Mouse (Mus musculus): Measurements from ENCODE around the gene Olfr1180. TPM values are rescaled to one million over a fixed set of nuclear protein-coding genes. Genes with fewer than 3 reads are reported as not detected.

The Olfr1180 gene
- polyA plus RNA-seq (2021; fragmentation: Nextera tagmentation): not detected in 2 replicates
- long read RNA-seq, experiment 1: 0 reads
- long read RNA-seq, experiment 2: 0 reads

GRCm38 (mm10) chr2:88419051-88419450 lies at the start of gene Olfr1180:
Gene Olfr1180 (minus strand): TSS chr2:88419151.

DNA sequence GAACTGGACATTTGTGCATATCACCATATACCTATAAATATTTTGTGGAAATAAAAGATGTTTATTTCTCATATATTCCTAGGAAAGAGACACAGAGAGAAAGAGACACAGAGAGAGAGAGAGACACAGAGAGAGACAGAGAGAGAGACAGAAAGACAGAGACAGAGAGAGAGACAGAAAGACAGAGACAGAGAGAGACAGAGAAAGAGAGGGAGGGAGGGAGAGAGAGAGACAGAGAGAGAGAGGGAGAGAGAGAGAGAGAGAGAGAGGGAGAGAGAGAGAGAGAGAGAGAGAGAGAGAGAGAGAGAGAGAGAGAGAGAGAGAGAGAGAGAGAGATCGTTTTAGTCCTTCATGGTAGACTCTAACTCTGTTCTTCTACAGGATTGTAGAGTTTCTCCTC lies 35.6 kb upstream of the Olfr1180 start, which contains the start of gene Olfr1183:
TSS of gene Olfr1183 (plus strand) at position 301 of the 400 bp plus-strand sequence.

DNA sequence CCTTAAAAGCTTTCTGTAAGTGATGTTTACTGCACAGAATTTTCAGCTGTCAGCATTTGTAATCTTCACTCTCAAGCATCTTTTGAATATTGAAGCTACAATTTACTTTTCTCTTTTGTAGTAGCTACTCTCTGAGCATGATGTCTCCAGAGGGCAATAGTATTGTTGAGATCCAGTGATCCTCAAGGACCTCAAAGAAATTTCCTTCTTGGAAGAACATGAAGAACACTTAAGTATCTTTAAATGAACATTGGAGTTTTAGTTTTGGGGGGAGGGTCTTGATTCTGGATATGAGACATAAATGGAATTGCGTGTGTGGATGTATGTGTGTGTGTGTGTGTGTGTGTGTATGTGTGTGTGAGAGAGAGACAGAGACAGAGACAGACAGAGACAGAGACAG lies 30.1 kb upstream of the Olfr1180 start, which contains the start of gene Gm13757:
TSS of gene Gm13757 (minus strand) at position 101 of the 400 bp plus-strand sequence.

DNA sequence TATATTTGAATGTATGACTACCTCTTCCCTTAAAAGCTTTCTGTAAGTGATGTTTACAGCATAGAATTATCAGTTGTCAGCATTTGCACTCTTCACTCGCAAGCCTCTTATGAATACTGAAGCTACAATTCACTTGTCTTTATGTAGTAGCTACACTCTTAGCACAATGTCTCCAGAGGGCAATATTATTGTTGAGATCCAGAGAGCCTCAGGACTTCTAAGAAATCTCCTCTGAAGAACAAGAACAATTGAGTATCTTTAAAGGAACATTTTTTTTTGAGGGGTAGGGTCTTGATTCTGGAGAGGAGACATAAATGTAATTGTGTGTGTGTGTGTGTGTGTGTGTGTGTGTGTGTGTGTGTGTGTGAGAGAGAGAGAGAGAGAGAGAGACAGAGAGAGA lies 7.1 kb upstream of the Olfr1180 start, which contains the start of gene Olfr1181:
TSS of gene Olfr1181 (minus strand) at position 101 of the 400 bp plus-strand sequence.

GRCm38 (mm10) chr2:88406353-88406752 lies 12.6 kb downstream of the Olfr1180 start, which contains the start of gene Olfr1179:
Gene Olfr1179 (minus strand): TSS chr2:88406453.

DNA sequence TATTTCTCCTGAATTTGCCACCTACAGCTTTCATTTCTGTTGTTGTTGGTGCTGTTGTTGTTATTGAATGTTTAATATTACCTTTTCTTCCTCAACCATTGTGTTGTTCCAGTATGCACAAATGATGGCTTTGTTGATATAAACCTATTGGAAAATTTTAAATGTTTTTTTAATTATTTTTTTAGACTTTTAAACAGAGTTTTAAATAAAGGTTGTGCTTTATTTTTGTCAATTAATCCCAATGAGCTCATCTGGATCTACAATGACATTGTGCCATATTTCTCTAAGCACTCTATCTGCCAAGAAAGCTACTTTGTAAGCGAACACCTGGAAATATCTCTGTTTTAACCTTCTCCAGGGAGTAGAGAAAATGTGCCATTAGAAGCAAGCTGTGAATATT lies 32.2 kb downstream of the Olfr1180 start, which contains the start of gene Olfr1178:
TSS of gene Olfr1178 (plus strand) at position 301 of the 400 bp plus-strand sequence.

Other genes with a start within 250 kb of the Olfr1180 start
- gene Olfr1168, start 237.3 kb downstream of the Olfr1180 start, polyA plus RNA-seq (2021; fragmentation: Nextera tagmentation): not detected in 2 replicates
- not detected in 2 replicates for gene Olfr1170, start 190.8 kb downstream of the Olfr1180 start, polyA plus RNA-seq (2021; fragmentation: Nextera tagmentation)
- gene Olfr1173, start 139.3 kb downstream of the Olfr1180 start, polyA plus RNA-seq (2021; fragmentation: Nextera tagmentation): not detected in 2 replicates
- gene Olfr1174-ps, start 104.0 kb downstream of the Olfr1180 start, polyA plus RNA-seq (2021; fragmentation: Nextera tagmentation): not detected in 2 replicates
- gene Olfr1175-ps, start 91.9 kb downstream of the Olfr1180 start, polyA plus RNA-seq (2021; fragmentation: Nextera tagmentation): not detected in 2 replicates
- gene Olfr1176, start 82.4 kb downstream of the Olfr1180 start, polyA plus RNA-seq (2021; fragmentation: Nextera tagmentation): not detected in 2 replicates
- gene Olfr1177-ps, start 72.7 kb downstream of the Olfr1180 start, polyA plus RNA-seq (2021; fragmentation: Nextera tagmentation): not detected in 2 replicates
- not detected in 2 replicates for gene Olfr1178, start 32.1 kb downstream of the Olfr1180 start, polyA plus RNA-seq (2021; fragmentation: Nextera tagmentation)
- gene Olfr1179, start 12.7 kb downstream of the Olfr1180 start, polyA plus RNA-seq (2021; fragmentation: Nextera tagmentation): not detected in 2 replicates
- gene Olfr1181, start 7.0 kb upstream of the Olfr1180 start, polyA plus RNA-seq (2021; fragmentation: Nextera tagmentation): not detected in 2 replicates
- not detected in 2 replicates for gene Gm13757, start 30.0 kb upstream of the Olfr1180 start, polyA plus RNA-seq (2021; fragmentation: Nextera tagmentation)
- 0.01 TPM in 1 of 2 replicates, not detected in the other for gene Olfr1183, start 35.7 kb upstream of the Olfr1180 start, polyA plus RNA-seq (2021; fragmentation: Nextera tagmentation)
- not detected in 2 replicates for gene Olfr1184, start 64.4 kb upstream of the Olfr1180 start, polyA plus RNA-seq (2021; fragmentation: Nextera tagmentation)
- not detected in 2 replicates for gene Olfr1185-ps1, start 74.2 kb upstream of the Olfr1180 start, polyA plus RNA-seq (2021; fragmentation: Nextera tagmentation)
- gene Olfr1186, start 99.4 kb upstream of the Olfr1180 start, polyA plus RNA-seq (2021; fragmentation: Nextera tagmentation): not detected in 2 replicates
- not detected in 2 replicates for gene Olfr1188, start 137.8 kb upstream of the Olfr1180 start, polyA plus RNA-seq (2021; fragmentation: Nextera tagmentation)
- gene Olfr1189, start 167.3 kb upstream of the Olfr1180 start, polyA plus RNA-seq (2021; fragmentation: Nextera tagmentation): not detected in 2 replicates
- not detected in 2 replicates for gene Olfr1191-ps1, start 221.4 kb upstream of the Olfr1180 start, polyA plus RNA-seq (2021; fragmentation: Nextera tagmentation)
- not detected in 2 replicates for gene Olfr1192-ps1, start 229.4 kb upstream of the Olfr1180 start, polyA plus RNA-seq (2021; fragmentation: Nextera tagmentation)

Data from left cerebral cortex, adult 6 months (tissue).